Mouse (Mus musculus): Measurements from ENCODE around the gene Ntng2.

GRCm38 (mm10) chr2:29218831-29219230 is 34.0 kb downstream of the Ntng2 start:
- TF ChIP-seq HCFC1 (IDR thresholded peaks at IDR 0.05; ENCODE audit: low read depth, low read length) (no peak), MXI1 (IDR thresholded peaks at IDR 0.05; ENCODE audit: low read depth, low read length) (no peak), POLR2A (IDR thresholded peaks at IDR 0.05; ENCODE audit: low read depth, low read length) (no peak), MEF2A (IDR thresholded peaks at IDR 0.05; ENCODE audit: borderline replicate concordance, low read depth, low read length) (no peak), CTCF (conservative IDR thresholded peaks at IDR 0.05 in 1 of 2, IDR thresholded peaks at IDR 0.05 in 1 of 2; ENCODE audit: low read depth in 2 of 2, low read length in 2 of 2) (no peak), SMC3 (IDR thresholded peaks at IDR 0.05; ENCODE audit: low read depth, low read length) (no peak), ZKSCAN1 (IDR thresholded peaks at IDR 0.05; ENCODE audit: borderline replicate concordance, low read depth, low read length) (no peak)

Measured in CH12.LX (cell line).